Mouse (Mus musculus) bone marrow, adult 2 months (tissue): ENCODE data around the gene Ndufa13.

Experiments used
- CTCF ChIP-seq: fragments of 200-500 bp; IDR thresholded peaks from 2 replicates; pipeline ENCODE4 v1.5.1; 2011; ENCODE audit warnings: low read length, control low read depth; ENCODE audit not compliant: control insufficient read depth, insufficient read depth
- POLR2A ChIP-seq: fragments of 200-500 bp; IDR thresholded peaks from 2 replicates; pipeline ENCODE4 v1.6.1; 2011; ENCODE audit warnings: low read depth, mild to moderate bottlenecking, control low read depth, low read length, borderline replicate concordance; ENCODE audit not compliant: control insufficient read depth

- TF ChIP-seq CTCF (no peak), POLR2A (no peak)
Measured at GRCm38 (mm10) chr8:69848951-69849350, 53.4 kb downstream of the Ndufa13 start.
